Mouse (Mus musculus) ovary, postnatal 10 days (tissue): Measurements from ENCODE around the gene Olfr301.

ENCODE experiments used
- DNase-seq: peaks from one replicate; pipeline ENCODE4 v3.0.0; 2022; ENCODE audit warnings: low spot score

Gene Olfr301

GRCm38 (mm10) chr7:86403546-86403945 lies at the start of gene Olfr301:
Olfr301 (plus strand) TSS chr7:86403846.
- DNase-seq: no peak

GRCm38 (mm10) chr7:86366828-86367227 lies 36.8 kb upstream of the Olfr301 start, which contains the start of gene Olfr305:
Olfr305 (minus strand) TSS chr7:86366928.
- DNase-seq: no peak

DNA sequence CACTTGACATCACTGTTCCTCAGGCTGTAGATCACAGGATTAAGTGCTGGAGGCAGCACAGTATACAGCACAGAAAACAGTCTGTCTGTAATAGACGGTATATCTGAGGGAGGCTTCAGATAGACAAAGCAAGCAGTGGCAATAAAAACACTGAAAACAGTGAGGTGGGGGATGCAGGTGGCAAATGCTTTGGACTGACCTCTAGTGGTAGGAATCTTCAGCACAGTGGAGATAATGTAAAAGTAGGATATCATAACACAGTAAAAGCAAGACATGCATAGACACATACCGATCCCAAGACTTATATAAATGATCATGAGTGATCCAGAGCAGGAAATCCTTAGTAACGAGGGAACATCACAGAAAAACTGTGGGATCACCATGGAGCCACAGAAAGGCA lies 17.9 kb upstream of the Olfr301 start:
- DNase-seq: no peak

DNA sequence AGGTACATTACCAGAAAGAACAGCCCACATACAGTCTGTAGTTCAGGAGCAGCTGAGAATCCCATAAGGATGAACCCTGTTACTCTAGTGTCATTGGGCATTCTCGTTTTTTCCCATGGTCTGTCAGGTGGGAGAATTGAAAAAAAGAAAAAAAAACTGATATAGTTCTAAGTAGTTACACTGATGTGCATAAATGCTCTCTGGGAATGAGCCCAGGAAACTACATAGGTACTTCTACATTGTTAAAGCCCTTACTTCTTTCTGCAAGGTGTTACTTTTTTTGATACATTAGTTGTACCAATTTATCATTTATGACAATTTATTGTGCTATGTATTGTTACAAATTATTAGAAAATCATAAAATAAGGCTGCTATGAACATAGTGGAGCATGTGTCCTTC lies 17.1 kb upstream of the Olfr301 start, which contains the start of gene Olfr304:
Gene Olfr304 (minus strand): TSS at position 101 of the 400 bp plus-strand sequence.
- no peak for DNase-seq

GRCm38 (mm10) chr7:86397689-86398088 lies 6.0 kb upstream of the Olfr301 start, which contains the start of gene Olfr303:
Olfr303 (minus strand) TSS chr7:86397789.
- DNase-seq: no peak

GRCm38 (mm10) chr7:86459621-86460020 lies 56.0 kb downstream of the Olfr301 start, which contains the start of gene Olfr299:
Olfr299 (plus strand) TSS chr7:86459921.
- no peak for DNase-seq
